Mouse (Mus musculus) mouse trophoblast stem cell (cell line): ENCODE measurements around the gene Gm28048.

Source experiments
- in situ Hi-C, 2 experiments: fragments of 300-500 bp; cut with MseI, MboI; formaldehyde crosslinking; loops; 2 replicates in 1 of 2; 3 replicates in 1 of 2; pipeline ENCODE4 v1.15.1; 2025

The Gm28048 gene

DNA sequence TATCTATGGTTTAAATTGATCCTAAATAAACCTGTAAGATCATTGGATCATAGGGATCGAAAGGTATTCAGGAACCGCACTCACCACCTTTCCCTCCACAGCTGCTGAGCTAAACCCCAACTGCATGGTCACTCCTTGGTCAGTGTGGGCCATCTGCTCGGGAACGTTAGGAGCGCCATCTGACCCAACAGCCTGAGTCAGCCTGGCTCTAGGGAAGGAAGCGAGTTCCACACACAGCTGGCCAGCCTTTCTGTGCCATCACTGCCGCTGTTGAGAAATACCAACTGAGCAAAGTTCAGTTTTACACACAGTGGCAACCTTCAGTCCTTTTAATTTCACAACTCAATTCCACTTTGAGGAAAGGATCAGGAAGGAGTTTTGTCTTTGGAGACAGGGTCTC, 90.0 kb downstream of the Gm28048 start:
- in situ Hi-C loops, result no loop called here

DNA sequence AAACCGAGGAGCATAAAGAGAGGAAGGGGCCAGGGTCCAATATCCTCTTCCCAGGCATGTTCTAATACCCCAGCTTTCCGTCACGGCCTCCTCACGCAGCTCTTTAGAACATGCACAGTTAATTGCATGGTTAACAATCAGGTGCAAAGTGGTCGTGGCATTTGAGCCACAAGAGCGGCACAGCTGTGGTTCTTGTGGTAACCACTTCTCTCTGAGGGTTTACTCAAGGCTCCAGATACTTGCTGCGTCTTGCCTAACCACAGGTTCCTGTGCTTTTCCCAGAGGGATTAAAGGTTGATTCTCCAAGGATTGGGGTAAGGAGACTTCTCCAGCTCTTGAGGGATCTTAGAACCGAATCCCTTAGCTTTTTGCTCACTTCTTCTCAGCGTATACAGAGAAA, 90.6 kb downstream of the Gm28048 start:
- in situ Hi-C loops, result no loop called here

DNA sequence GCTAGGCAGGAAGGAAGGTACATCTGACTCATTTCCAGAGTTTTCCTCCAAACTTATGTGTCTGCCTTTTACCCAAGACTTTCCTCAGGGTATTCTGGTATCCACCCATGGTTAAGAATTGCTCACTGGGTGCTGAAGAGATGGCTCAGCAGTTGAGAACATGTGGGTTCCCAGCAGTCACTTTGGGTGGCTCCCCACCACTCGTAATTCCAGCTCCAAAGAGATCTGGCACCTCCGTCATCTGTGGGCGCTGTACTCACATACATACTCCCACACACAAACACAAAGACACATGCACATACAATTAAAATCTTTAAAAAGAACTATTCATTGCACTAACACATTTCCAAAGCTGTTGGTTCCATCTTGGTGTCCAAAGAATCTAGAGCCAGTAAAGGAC, 92.7 kb downstream of the Gm28048 start:
- in situ Hi-C loops, result no loop called here

DNA sequence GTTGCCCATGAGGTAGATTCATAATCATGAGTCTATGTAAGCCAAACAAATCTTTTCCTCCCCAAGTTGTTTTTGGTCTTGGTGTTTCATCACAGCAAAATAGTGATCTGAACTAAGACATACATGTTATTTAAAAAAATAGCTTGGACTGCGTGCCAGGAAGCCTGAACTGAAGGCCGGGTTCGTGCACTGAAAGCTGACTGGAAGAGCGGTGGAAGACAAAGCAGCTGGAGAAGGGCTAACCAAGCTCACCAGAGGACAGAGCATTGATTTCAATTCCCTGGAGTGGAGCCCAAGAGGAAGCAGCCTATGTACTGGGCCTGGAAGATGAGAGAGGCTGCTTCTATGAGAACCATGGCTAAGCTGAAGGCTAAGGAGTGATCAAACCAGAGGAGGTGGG, 94.9 kb downstream of the Gm28048 start:
- in situ Hi-C loops, result no loop called here

DNA sequence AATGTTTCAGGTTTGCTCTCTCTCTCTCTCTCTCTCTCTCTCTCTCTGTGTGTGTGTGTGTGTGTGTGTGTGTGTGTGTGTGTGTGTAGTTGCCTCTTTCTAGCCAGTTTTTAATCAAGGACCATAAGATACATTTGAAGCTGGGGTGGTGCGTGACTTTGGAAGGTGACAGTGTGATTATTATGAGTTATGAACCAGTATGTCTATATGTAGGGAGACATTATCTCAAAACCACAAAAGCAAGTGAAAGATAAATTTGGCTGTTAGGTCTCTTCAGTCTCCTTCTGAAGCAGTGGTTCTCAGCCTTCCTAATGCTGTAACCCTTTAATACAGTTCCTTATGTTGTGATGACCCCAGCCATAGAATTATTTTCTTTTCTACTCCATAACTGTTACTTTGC, 96.5 kb downstream of the Gm28048 start:
- in situ Hi-C loops, result no loop called here

DNA sequence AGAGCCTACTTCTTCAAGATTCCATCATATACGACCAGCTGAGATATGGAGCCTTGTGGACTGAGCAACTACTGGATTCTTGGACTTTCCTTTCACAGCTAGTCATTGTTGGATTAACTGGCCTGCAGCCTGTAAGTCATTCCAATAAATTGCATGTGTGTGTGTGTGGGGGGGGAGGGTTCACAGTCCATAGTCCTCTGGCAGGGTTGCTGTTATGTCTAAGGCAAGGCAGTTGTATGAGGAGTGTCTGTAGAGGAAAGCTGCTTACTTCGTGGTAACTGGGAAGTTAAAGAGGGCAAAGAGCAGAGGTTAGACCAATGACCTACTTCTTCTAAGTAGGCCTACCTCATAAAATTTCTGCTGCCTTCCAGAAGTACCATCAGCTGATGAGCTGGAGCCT, 98.2 kb downstream of the Gm28048 start:
- in situ Hi-C loops, result no loop called here

DNA sequence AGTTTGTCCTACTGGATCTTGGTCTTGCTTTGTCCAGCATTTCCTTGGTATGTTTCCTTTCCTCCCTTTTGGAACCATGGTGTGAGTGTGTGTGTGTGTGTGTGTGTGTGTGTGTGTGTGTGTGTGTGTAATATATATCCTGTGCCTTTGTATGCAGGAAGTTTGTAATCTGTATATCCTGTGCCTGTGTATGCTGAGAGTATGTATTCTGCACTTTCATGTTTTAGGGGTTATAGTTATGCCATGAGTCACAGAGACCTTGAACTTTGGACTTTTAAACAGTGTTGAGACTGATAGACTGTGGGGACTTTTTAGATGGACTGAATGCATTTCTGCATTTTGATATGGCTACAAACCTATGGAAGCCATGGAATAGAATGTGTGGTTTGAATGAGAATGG, 99.0 kb downstream of the Gm28048 start:
- in situ Hi-C loops, result no loop called here

DNA sequence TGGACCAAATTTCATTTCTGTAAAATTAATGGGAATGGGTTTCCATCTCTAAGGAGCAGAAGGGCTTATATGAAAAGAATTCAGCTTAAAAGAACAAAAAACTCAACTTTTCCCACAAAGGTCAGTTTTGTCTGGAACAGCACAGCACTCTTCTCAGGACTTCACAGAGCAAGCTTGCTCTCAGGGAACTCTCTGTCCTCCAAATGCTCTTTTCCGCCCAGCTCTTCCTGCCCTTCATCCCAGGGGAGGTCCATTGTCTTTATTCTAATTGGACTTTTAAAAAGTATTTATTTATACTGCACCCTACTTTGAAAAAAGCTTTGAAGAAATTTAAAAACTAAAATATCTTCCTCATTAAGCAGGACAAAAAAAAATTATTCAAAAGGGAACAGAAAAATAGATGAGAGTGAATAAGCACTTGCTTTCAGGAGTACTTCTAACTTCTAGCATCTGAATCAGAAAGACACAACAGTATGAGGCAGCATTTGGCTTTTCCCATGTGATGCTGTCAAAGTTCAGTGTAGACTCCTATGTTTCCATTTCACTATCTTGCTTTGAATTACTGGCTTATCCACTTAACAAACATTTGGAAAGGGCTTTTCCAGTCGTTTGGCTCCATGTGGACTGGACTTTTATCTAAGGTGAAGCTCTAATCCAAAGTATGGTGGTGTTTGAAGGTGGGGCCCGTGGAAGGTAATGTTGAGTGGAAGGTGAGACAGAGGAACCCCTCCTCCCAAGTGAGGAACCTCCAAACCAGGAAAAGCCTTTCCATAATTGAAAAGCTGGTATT, 101.3 kb downstream of the Gm28048 start:
- in situ Hi-C loops, result no loop called here

DNA sequence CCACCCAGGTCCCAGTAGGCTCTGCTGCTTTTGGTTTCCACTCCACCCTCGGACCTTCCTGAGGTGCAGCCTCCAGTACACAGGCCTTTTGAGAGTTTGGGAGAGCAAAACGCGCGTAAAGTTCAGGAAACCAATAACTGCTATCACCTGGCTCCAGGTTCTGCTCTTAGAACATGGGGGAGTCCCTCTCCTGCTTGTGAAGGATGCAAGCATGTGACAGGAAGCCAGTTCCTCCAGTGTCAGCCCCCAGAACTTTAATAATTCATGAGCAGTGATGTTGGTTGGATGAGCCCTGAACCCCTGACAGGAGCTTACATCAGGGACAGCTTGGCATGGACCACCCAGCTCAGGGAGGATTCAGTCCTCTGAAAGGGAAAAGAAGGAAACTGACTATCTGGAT, 102.2 kb downstream of the Gm28048 start:
- in situ Hi-C loops, result no loop called here

DNA sequence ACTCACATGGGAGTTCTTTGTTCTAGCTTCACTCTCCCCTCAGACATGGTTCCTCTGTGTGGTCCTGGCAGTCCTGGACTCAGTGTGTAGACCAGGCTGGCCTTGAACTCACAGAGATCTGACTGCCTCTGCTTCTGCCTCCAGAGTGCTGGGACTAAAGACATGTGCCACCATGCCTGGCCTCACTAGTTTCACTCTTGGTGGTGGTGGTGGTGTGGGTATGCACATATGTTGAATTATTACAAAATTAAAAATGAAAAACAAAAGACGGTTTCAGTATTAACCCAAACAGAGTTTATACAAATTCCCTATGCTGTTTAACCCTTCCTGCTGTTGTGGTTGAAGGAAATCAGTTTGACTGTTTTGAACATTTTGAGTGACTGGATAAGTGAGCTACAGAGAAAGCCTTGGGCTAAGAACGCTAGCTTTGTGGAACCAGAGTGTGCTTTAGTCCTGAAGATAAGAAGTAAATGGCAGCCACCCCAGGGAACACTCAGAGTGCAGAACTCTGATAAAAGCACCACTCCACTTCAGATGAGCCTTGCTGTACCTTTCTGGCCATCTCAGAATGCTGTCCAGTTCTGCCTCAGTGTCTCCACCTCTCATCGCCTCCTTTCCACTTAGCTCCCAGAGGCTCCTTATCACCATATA, 105.1 kb downstream of the Gm28048 start:
- in situ Hi-C loops, result no loop called here

DNA sequence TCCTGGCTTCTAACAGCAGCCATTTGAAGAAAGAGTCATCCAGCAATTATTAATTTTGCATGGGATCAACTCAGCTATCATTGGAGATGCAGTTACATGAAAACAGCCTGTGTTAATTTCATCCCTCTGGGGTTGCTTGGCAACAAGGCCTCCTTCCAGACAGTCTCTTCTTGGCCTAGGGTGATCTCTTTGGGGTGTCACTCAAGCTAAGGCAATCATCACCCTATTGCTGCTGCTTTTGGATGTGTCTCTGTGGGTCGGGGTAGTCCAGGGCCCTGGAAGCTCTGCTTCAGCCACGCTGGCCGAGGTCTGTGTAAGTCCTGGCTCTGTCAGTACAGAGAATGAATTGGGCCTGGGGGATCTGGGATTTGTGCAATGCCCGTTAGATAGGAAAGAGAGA, 106.6 kb downstream of the Gm28048 start:
- in situ Hi-C loops, result no loop called here

DNA sequence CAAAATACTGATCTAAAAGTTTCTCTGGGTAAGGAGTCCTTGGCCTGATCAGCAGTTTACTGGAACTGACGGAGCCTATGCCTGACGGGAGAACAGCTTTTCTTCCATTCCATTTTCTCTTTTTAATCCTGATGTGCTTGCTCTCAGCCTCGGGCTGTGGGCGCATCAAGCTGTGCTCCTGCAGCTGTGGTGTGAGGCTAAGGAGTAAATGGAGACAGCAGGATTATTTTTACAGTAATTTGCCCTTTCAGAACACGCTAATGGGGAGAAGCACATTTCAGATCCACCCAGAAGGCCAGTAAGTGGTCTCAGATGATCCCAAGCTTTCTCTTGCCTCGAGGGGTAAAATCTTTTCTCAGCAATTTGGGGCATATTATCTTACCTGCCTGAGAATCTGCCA, 107.1 kb downstream of the Gm28048 start:
- in situ Hi-C loops, result no loop called here

DNA sequence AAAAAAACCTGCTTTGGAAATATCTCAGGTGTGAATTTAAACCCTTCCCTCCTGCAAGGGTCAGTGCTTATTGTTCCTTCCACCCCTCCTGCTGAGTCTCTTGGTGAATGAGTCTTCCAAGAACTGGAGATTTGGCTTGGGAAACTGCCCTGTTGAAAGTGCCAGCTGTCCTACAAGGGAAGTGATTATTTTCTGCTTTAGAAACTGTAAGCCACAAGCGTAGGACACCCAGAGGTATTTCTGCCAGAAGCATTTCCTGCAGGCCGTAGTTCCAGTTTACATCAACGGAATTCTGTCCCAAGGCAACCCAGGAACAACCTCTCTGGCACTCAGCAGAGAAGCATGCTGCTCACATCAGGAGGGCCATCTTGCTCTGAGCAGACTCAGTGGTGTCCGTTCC, 108.5 kb downstream of the Gm28048 start:
- in situ Hi-C loops, result no loop called here

DNA sequence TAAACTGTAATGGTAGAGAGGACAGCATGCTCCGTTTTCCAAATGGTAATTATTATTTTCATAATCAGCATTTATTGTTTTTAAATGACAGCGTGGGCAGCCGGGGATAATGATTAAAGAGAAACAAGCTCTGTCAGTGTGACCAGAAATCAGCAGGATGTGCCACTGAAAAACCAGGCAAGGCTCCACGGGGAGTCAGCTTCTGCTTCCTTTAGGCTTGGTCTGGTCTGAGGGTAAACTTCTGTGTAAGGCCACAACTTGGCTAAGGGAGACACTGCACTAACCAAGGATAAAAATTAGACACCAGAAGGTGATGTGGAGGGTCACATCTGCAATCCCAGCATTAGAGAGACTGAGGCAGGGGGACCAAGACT, 109.6 kb downstream of the Gm28048 start:
- in situ Hi-C loops, result no loop called here

DNA sequence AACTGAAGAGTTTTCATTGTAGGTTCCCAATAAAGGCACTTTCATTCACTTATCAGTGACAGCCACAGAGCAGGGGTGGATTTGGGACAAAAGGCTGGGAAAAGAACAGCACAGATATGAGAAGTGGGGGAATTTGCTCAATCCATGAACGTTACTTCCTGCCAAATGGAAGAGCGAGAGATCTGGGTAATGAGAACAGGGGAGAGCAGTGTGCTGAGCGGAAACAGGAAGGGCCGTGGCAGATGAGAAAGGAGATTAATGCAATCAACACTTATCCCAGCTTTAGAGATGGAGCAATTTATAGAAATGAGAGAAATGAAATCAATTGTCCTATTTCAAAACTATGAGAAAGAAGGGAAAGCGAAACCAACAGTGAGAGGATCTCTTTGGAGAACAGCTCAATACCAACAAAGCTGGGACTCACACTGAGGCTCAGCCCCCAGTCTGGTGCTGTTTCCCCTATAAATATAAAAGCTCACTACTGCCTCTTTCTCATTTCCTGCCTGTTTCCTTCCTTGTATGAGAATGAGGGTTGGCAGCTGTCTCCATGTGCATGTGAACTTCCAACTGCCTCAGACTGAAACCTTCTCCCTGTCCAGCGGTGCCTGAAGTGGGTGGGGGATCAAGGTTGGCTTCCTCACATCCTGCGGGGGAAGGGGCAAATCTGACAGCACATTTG, 110.1 kb downstream of the Gm28048 start:
- in situ Hi-C loops, result no loop called here

DNA sequence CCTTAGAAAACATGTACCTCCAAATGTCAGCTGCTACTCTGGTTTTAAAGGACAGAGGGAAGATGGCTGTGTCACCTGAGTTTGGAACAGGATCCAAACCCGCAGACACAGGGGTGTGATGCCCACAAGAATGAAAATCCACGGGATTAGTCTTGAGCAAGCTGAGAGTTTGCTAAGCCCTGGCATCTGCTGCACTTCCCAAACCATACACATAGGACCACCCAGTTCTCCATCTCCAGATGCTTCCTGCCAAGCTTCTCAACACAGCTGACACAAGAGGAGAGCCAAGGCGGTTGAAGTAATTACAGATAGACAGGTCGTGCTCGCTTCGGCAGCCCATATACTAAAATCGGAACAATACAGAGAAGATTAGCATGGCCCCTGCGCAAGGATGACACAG, 113.3 kb downstream of the Gm28048 start:
- in situ Hi-C loops, result no loop called here

DNA sequence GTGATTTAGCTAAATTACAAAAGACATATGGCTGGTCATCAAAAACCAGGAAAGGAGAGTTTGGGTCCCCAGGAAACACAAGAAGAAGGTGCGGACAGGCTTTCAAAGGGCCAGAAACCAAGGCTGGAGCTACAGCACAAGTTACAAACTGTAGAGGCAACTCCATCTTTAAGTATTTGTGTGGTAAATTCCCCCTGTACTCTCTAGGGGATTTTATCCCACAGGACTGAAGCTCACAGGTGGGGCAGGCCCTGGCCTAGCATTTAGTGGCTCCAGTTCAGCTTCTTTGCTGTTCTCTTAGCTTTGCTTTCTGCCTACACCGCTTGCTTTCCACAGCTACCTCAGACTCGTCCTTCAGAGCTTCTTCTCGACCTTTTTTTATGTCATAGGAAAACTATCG, 114.2 kb downstream of the Gm28048 start:
- in situ Hi-C loops, result no loop called here

DNA sequence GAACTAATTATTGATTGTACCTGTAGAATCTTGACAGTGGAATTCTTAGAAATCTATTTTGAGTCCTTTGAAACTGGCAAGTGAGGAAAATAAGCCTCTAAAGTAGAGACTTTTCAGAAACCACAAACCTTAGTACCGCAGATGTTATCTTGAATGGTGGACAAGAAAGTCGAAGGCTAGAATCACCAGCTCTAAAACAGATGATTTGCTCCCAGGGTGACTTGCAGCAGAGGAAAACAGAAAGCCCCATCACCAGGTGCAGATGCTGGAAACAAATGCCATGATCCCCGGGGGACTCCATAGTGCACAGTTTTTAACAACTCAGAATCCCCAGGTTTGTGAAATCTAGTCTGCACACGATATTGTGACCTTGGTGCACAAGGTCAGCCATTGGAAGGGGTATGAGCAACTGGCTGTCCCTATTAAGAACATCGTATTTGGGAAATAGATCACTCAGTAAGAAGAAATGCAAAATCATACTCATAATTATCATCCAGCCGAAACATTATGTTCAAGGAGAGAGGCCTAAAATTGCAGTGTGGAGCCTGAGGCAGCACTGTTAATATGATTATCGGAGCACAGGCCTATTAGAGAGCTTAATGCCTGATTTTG, 116.1 kb downstream of the Gm28048 start:
- in situ Hi-C loops, result no loop called here

DNA sequence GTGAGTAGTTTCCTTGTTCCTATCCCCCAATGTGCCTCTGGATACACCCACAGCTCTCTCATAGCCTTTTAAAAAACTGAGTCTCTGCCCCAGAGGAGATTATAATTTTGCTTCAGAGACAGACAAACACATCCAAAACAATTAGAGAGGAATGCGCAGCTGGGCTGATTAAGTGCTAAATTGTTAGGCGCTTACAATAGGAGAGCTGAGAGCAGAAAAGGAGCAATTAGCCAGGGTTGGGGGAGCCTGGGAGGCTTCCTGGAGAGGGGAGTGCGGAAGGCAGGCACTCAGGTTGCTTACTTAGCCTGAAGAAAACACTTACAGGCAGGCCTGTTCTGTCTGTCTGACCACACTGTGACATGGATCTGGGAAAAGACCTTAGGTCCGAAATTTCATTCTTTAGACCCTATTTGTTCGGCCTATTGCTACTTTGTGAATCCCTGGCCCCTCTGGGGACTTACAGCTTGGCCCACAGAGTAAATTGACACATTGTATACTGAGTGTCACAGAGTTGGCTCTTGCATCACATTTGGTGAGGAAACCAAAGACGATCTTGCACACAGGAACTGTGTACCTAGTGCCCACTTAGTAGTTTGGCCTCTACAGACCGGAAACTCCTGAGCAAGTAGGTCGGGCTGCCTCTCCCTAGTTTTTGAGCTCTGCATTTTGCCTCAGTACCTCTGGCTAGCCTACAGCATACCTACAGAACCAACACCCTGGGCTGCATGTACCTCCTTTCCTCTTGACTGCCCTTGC, 117.4 kb downstream of the Gm28048 start:
- in situ Hi-C loops, result no loop called here

DNA sequence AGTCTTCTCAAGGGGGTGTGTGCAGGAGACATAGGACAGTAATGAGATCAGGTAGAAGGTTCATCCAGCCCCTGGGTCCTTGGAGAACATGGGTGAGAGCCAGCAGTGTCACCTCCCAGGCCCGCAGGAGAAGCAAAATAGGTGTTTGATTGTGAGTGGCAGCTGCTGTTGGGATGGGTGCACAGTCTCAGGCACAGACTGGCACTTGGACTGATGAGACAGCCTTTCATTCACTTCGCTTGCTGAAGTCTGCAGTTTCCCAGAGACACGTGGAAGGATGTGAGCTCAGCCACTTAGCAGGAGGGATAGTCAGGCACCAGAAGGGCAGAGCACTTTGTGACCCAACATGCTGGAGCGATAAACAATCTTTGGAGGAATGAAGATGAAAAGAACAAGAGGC, 118.3 kb downstream of the Gm28048 start:
- in situ Hi-C loops, result no loop called here

DNA sequence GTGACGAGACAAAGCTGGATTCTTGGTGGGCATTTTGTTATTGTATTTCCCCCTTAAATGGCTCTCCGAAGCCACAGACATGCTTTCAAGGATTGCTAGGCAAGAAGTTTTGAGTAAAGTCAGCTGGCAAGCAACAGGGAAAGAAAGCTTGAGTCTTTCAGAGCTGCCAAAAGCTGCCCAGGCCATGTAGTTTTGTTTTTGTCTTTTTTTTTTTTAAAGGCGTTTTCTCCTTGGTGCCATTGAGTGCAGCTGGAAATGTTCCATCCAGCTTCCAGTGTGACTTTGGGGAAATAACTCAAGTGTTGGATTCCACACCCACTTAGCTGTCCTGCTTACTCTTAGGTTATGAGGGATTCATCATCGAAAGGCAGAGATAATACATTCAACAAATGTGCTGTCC, 120.6 kb downstream of the Gm28048 start:
- in situ Hi-C loops, result no loop called here
